Mouse (Mus musculus): ENCODE measurements around the gene Hils1. TPM values are rescaled to one million over a fixed set of nuclear protein-coding genes. Genes with fewer than 3 reads are reported as not detected.

The Hils1 gene
- total and polyA plus RNA-seq, 3 experiments: not detected

DNA sequence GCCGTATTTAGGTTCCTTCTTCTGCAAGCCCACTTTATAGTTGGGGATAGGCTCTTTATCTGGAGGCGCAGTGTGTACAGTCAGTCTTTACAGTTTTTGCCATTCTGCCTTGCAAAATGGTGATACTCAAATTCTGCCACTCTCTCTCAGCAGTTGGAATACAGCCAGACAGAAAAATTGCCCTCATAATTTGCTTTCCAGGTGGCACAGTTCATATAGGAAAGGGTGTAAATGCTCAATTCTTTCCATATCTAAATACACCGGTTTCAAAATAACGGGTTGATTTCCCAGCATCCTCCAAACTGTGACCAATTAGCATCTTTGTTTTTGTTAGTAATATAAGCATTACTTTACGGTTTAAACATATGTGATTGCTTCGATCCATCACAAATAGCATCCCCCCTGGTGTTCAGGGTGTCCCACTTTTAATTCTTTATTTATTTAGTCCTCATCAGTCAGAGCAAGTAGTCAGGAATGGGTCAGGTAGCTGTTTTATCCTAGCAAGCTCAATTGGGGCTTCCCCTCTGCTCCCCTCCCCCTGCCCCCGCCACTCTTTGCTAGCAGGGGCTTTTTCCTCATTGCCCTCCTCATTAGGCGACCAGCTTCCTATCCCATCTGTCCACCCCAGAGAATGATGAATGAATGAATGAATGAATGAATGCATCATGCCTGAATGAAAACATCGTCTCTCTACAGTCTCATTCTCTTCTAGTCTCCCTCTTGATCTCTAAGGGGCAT, 11.0 kb downstream of the Hils1 start:
- H3K9ac ChIP-seq (ENCODE audit: control insufficient read depth, low read depth, low read length, poor library complexity, severe bottlenecking): no peak overlapping the region
- no peaks in the 10 kb centered on the region for H3K27me3 ChIP-seq (ENCODE audit: control insufficient read depth in 1 of 2, insufficient read depth in 2 of 2, low read length in 2 of 2)
- DNase-seq (ENCODE audit: low read depth, low spot score): peak; percentile 66
- H3K4me3 ChIP-seq (ENCODE audit: control insufficient read depth in 1 of 2, insufficient read depth in 1 of 2, low read depth in 2 of 2, low read length in 2 of 2): peak overlapping the region; percentile 4 to 14; a peak in 2 of 4 replicates
- peaks cover 2 to 8% of the 10 kb centered on the region in 2 experiments; a peak in 3 of 4 replicates for H3K4me1 ChIP-seq (ENCODE audit: control insufficient read depth in 1 of 2, insufficient read depth in 2 of 2, low read length in 2 of 2)
- TF ChIP-seq MYC (IDR thresholded peaks at IDR 0.05; ENCODE audit: low read depth, low read length) (no peak), ELF1 (IDR thresholded peaks at IDR 0.05; ENCODE audit: low read depth, low read length) (no peak), ETS1 (IDR thresholded peaks at IDR 0.05; ENCODE audit: low read depth, low read length) (peak; percentile 46; the same call in 1 of the 2 replicates), GATA1 (IDR thresholded peaks at IDR 0.05; ENCODE audit: low read depth, low read length) (peak; percentile 65; the same call in 1 of the 2 replicates), MAX (IDR thresholded peaks at IDR 0.05; ENCODE audit: low read length) (peak; percentile 35; the same call in 1 of the 2 replicates), TAL1 (IDR thresholded peaks at IDR 0.05; ENCODE audit: low read length) (peak; percentile 44), CHD1 (IDR thresholded peaks at IDR 0.05; ENCODE audit: low read depth, low read length) (no peak), ZNF384 (IDR thresholded peaks at IDR 0.05; ENCODE audit: low read depth, low read length) (no peak), EP300 (IDR thresholded peaks at IDR 0.05; ENCODE audit: low read depth in 1 of 2, low read length in 2 of 2) (peak; percentile 68 to 81), RCOR1 (IDR thresholded peaks at IDR 0.05; ENCODE audit: low read depth, low read length) (no peak), MYB (IDR thresholded peaks at IDR 0.05; ENCODE audit: low read depth, low read length) (no peak; the same call in 1 of the 2 replicates), MXI1 (IDR thresholded peaks at IDR 0.05; ENCODE audit: low read depth, low read length) (peak; percentile 32; the same call in 1 of the 2 replicates), ZKSCAN1 (IDR thresholded peaks at IDR 0.05; ENCODE audit: low read depth, low read length) (no peak), SIN3A (IDR thresholded peaks at IDR 0.05; ENCODE audit: low read length) (peak; percentile 63; the same call in 1 of the 2 replicates)
- no peaks in the 10 kb centered on the region for H3K9me3 ChIP-seq (replicated peaks; ENCODE audit: insufficient read depth, low read length)
- no peaks in the 10 kb centered on the region for H3K79me2 ChIP-seq (ENCODE audit: control insufficient read depth, insufficient read depth, low read length, poor library complexity)
- H3K36me3 ChIP-seq (ENCODE audit: control insufficient read depth in 1 of 2, insufficient read depth in 2 of 2, low read length in 2 of 2): peaks cover 0 to 11% of the 10 kb centered on the region in 2 experiments; a peak in 2 of 4 replicates
- H3K27ac ChIP-seq (ENCODE audit: control insufficient read depth, low read depth, low read length): no peak overlapping the region

DNA sequence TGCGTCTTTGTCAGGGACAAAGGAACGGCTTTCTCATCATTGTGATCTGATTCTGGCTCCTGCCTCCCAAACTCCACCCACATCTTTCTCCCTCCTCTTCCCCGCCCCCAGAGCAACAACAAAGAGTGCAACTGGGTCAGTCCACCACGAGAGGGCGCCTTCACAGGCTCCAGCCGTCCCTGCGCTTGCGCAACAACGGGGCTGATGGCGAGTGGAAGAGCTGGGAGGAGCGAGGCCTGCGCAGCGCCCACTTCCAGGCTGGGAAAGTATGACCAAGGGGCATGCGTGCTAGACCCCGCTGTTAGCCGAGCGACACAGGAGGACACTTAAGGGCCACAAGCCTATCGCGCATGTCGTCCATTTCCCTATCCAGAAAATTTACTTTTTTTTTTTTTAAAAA, 11.6 kb downstream of the Hils1 start:
- H3K9ac ChIP-seq (ENCODE audit: control insufficient read depth, low read depth, low read length, poor library complexity, severe bottlenecking): peak overlapping the region; percentile 58
- H3K9me3 ChIP-seq (replicated peaks; ENCODE audit: insufficient read depth, low read length): no peaks in the 10 kb centered on the region
- H3K4me1 ChIP-seq (ENCODE audit: control insufficient read depth in 1 of 2, insufficient read depth in 2 of 2, low read length in 2 of 2): peaks cover 2 to 8% of the 10 kb centered on the region in 2 experiments; a peak in 3 of 4 replicates
- no peaks in the 10 kb centered on the region for H3K79me2 ChIP-seq (ENCODE audit: control insufficient read depth, insufficient read depth, low read length, poor library complexity)
- DNase-seq (ENCODE audit: low read depth, low spot score): peak; percentile 99
- H3K4me3 ChIP-seq (ENCODE audit: control insufficient read depth in 1 of 2, insufficient read depth in 1 of 2, low read depth in 2 of 2, low read length in 2 of 2): peak overlapping the region; percentile 42 to 50
- no peaks in the 10 kb centered on the region for H3K27me3 ChIP-seq (ENCODE audit: control insufficient read depth in 1 of 2, insufficient read depth in 2 of 2, low read length in 2 of 2)
- 0 out of 2 replicates have a peak overlapping the region, but pooled peaks have one; percentile 5 for H3K27ac ChIP-seq (ENCODE audit: control insufficient read depth, low read depth, low read length)
- peaks cover 0 to 11% of the 10 kb centered on the region in 2 experiments; a peak in 2 of 4 replicates for H3K36me3 ChIP-seq (ENCODE audit: control insufficient read depth in 1 of 2, insufficient read depth in 2 of 2, low read length in 2 of 2)
- peak; percentile 37; the same call in 1 of the 2 replicates for TF ChIP-seq BHLHE40 (IDR thresholded peaks at IDR 0.05; ENCODE audit: borderline replicate concordance, low read depth, low read length)
- peak in 1 of 2 experiments; percentile 92; a peak in 2 of 4 replicates for TF ChIP-seq POLR2A (IDR thresholded peaks at IDR 0.05; ENCODE audit: control insufficient read depth in 1 of 2, insufficient read depth in 1 of 2, low read depth in 1 of 2, low read length in 2 of 2, poor library complexity in 1 of 2)
- peak; percentile 16; the same call in 1 of the 2 replicates for TF ChIP-seq USF1 (IDR thresholded peaks at IDR 0.05; ENCODE audit: low read depth, low read length)
- TF ChIP-seq NELFE (IDR thresholded peaks at IDR 0.05; ENCODE audit: low read depth, low read length): peak; percentile 77
- peak; percentile 91; the same call in 1 of the 2 replicates for TF ChIP-seq SIN3A (IDR thresholded peaks at IDR 0.05; ENCODE audit: low read length)
- TF ChIP-seq MAX (IDR thresholded peaks at IDR 0.05; ENCODE audit: low read length): no peak
- no peak for TF ChIP-seq ZKSCAN1 (IDR thresholded peaks at IDR 0.05; ENCODE audit: low read depth, low read length)
- peak; percentile 69; the same call in 1 of the 2 replicates for TF ChIP-seq ZMIZ1 (IDR thresholded peaks at IDR 0.05; ENCODE audit: low read depth, low read length)
- peak; percentile 84 for TF ChIP-seq HCFC1 (IDR thresholded peaks at IDR 0.05; ENCODE audit: low read depth, low read length)
- TF ChIP-seq SMC3 (IDR thresholded peaks at IDR 0.05; ENCODE audit: low read depth, low read length): peak; percentile 96
- TF ChIP-seq MXI1 (IDR thresholded peaks at IDR 0.05; ENCODE audit: low read depth, low read length): peak; percentile 75; the same call in 1 of the 2 replicates
- no peak for TF ChIP-seq MEF2A (IDR thresholded peaks at IDR 0.05; ENCODE audit: extremely low read depth, insufficient replicate concordance, low read depth, low read length, poor library complexity, severe bottlenecking)
- TF ChIP-seq TCF12 (IDR thresholded peaks at IDR 0.05; ENCODE audit: low read depth, low read length): peak; percentile 53; the same call in 1 of the 2 replicates
- TF ChIP-seq MAZ (IDR thresholded peaks at IDR 0.05; ENCODE audit: low read depth, low read length): peak; percentile 98
- peak; percentile 54 for TF ChIP-seq RAD21 (IDR thresholded peaks at IDR 0.05; ENCODE audit: low read depth, low read length)
- TF ChIP-seq GATA1 (IDR thresholded peaks at IDR 0.05; ENCODE audit: low read depth, low read length): no peak
- TF ChIP-seq GABPA (IDR thresholded peaks at IDR 0.05; ENCODE audit: low read depth, low read length): no peak
- TF ChIP-seq ZNF384 (IDR thresholded peaks at IDR 0.05; ENCODE audit: low read depth, low read length): peak; percentile 74
- TF ChIP-seq ZC3H11A (IDR thresholded peaks at IDR 0.05; ENCODE audit: low read depth, low read length): peak; percentile 64
- peak; percentile 27; the same call in 1 of the 2 replicates for TF ChIP-seq ETS1 (IDR thresholded peaks at IDR 0.05; ENCODE audit: low read depth, low read length)
- peak; percentile 36; the same call in 1 of the 2 replicates for TF ChIP-seq RCOR1 (IDR thresholded peaks at IDR 0.05; ENCODE audit: low read depth, low read length)
